In the genomic region with DNA sequence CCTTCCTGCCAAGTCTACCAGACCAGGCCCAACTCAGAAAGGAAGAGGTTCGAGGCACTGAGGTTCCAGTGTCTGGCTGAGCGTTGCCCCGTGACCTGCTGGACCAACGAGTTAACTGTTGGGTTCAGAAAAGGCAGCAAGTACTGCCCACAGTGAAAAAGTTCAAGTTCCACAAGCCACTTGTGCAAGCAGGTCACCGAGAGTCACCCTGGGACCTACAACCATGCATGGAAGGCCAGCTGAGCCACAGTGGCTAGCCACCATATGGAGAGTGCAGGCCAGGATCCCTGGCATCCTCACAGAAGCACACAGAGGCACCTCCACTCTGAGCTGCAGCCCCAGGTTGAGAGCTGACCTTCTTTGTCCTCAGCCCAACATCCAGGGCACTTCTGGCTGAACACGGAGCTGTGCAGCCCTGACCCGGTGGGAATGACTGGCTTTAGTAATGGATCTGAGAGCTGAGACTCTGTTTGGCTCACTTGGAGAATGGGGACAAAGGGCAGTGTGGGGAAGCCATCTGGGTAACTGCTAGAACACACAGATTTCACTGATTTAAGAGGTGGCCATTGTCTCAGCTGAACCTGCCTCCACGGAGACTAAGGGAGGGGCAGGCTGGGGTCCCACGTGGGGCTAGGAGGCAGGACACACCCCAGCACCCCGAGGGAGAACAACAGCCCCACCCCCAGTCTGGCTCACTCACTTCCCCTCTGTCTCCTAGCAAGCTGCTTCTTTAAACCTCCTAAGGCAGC, we compare ENCODE assay signal across 9 mouse cellular contexts. TPM values are rescaled to one million over a fixed set of nuclear protein-coding genes. Genes with fewer than 3 reads are reported as not detected.
DNase-seq lines count a peak whose midpoint lies in the region; ATAC-seq and TF ChIP-seq lines count a peak whose summit lies in the region.
"Had no signal": no experiment of that assay in that cellular context is flagged by ENCODE, and none has a peak within 500 bp of the region (broad histone marks: within the 10 kb centered on the region; RNA-seq: fewer than 3 reads in every experiment).

No protein-coding gene starts in this region.

- 62% methylated on average over 10 of the region's 10 CpGs for WGBS in heart, embryonic 12.5 days
- WGBS in forebrain, embryonic 16.5 days: 39% methylated on average over 10 of the region's 10 CpGs
- 37% methylated on average over 10 of the region's 10 CpGs for WGBS in liver, postnatal 0 days (ENCODE audit: insufficient replicate concordance)

- no peak for DNase-seq in heart, postnatal 4 days
- peak; percentile 48 for DNase-seq in MEL (ENCODE audit: low read depth, low spot score)
- DNase-seq in liver, postnatal 0 days: peak; percentile 49
- DNase-seq in spleen, adult 12 weeks (ENCODE audit: low spot score): peak; percentile 24
- DNase-seq in ovary, postnatal 10 days (ENCODE audit: low spot score): no peak
- no peak for DNase-seq in cerebellum, adult 11-12 months

- TF ChIP-seq RAD21 in MEL (IDR thresholded peaks at IDR 0.05; ENCODE audit: low read depth, low read length): no peak

- TF ChIP-seq CTCF in MEL (IDR thresholded peaks at IDR 0.05 in 2 of 3, conservative IDR thresholded peaks at IDR 0.05 in 1 of 3; ENCODE audit: control insufficient read depth in 1 of 3, insufficient read depth in 1 of 3, low read depth in 2 of 3, low read length in 3 of 3, poor library complexity in 1 of 3, severe bottlenecking in 1 of 3): no peak
- TF ChIP-seq CTCF in liver, postnatal 0 days (IDR thresholded peaks at IDR 0.05; ENCODE audit: low read depth): no peak

- no peak overlapping the region for H3K9ac ChIP-seq in heart, embryonic 12.5 days
- H3K9ac ChIP-seq in MEL (ENCODE audit: control insufficient read depth, low read depth, low read length, poor library complexity, severe bottlenecking): no peak overlapping the region
- no peak overlapping the region for H3K9ac ChIP-seq in forebrain, embryonic 16.5 days (replicated peaks; ENCODE audit: low read depth, low read length)
- H3K9ac ChIP-seq in liver, postnatal 0 days (replicated peaks): no peak overlapping the region
- H3K9ac ChIP-seq: liver, embryonic 14.5 days had no signal

- TF ChIP-seq POLR2A in MEL (IDR thresholded peaks at IDR 0.05; ENCODE audit: control insufficient read depth in 1 of 2, insufficient read depth in 1 of 2, low read depth in 1 of 2, low read length in 2 of 2, poor library complexity in 1 of 2): no peak

- TF ChIP-seq EP300 in MEL (IDR thresholded peaks at IDR 0.05; ENCODE audit: low read depth in 1 of 2, low read length in 2 of 2): no peak
- TF ChIP-seq EP300 in liver, postnatal 0 days (IDR thresholded peaks at IDR 0.05; ENCODE audit: low read depth): no peak

- H3K27ac ChIP-seq in heart, embryonic 12.5 days (ENCODE audit: poor library complexity, severe bottlenecking): no peak overlapping the region
- H3K27ac ChIP-seq in MEL (ENCODE audit: control insufficient read depth, low read depth, low read length): no peak overlapping the region
- peak overlapping the region; percentile 60 for H3K27ac ChIP-seq in forebrain, embryonic 16.5 days (ENCODE audit: low read length)
- H3K27ac ChIP-seq in liver, postnatal 0 days (ENCODE audit: low read depth): no peak overlapping the region
- H3K27ac ChIP-seq: liver, embryonic 14.5 days had no signal

- H3K4me1 ChIP-seq in heart, embryonic 12.5 days (replicated peaks): peaks cover 12% of the 10 kb centered on the region
- H3K4me1 ChIP-seq in MEL (ENCODE audit: control insufficient read depth in 1 of 2, insufficient read depth in 2 of 2, low read length in 2 of 2): peaks cover 0 to 15% of the 10 kb centered on the region in 2 experiments
- H3K4me1 ChIP-seq in forebrain, embryonic 16.5 days (replicated peaks; ENCODE audit: control insufficient read depth, insufficient read depth, low read length): peaks cover 20% of the 10 kb centered on the region
- peaks cover 20% of the 10 kb centered on the region for H3K4me1 ChIP-seq in liver, postnatal 0 days (ENCODE audit: insufficient read depth)

- H3K4me3 ChIP-seq in heart, embryonic 12.5 days: no peak overlapping the region
- H3K4me3 ChIP-seq in MEL (ENCODE audit: control insufficient read depth in 1 of 2, insufficient read depth in 1 of 2, low read depth in 2 of 2, low read length in 2 of 2): no peak overlapping the region
- H3K4me3 ChIP-seq in forebrain, embryonic 16.5 days (replicated peaks; ENCODE audit: low read length): no peak overlapping the region
- H3K4me3 ChIP-seq in liver, postnatal 0 days (ENCODE audit: low read depth, low read length): no peak overlapping the region

- H3K4me2 ChIP-seq in heart, embryonic 12.5 days: no peak overlapping the region
- H3K4me2 ChIP-seq in forebrain, embryonic 16.5 days (ENCODE audit: low read length): no peak overlapping the region
- no peak overlapping the region for H3K4me2 ChIP-seq in liver, postnatal 0 days (ENCODE audit: low read depth, low read length)

- ATAC-seq in heart, embryonic 12.5 days (ENCODE audit: insufficient number of reproducible peaks, low FRiP score): 0 out of 2 replicates have a peak, but pooled peaks have one; percentile 29
- peak; percentile 77 for ATAC-seq in forebrain, embryonic 16.5 days
- peak; percentile 63 for ATAC-seq in liver, postnatal 0 days

- peaks cover 2% of the 10 kb centered on the region; the same call in 1 of the 2 replicates for H3K9me3 ChIP-seq in heart, embryonic 12.5 days (replicated peaks)
- H3K9me3 ChIP-seq in MEL (replicated peaks; ENCODE audit: insufficient read depth, low read length): no peaks in the 10 kb centered on the region
- no peaks in the 10 kb centered on the region for H3K9me3 ChIP-seq in forebrain, embryonic 16.5 days (ENCODE audit: control insufficient read depth, low read length)
- H3K9me3 ChIP-seq in liver, postnatal 0 days (ENCODE audit: low read length): no peaks in the 10 kb centered on the region

- H3K79me2 ChIP-seq in MEL (ENCODE audit: control insufficient read depth, insufficient read depth, low read length, poor library complexity): no peaks in the 10 kb centered on the region

- no peaks in the 10 kb centered on the region for H3K27me3 ChIP-seq in heart, embryonic 12.5 days (replicated peaks)
- H3K27me3 ChIP-seq in MEL (ENCODE audit: control insufficient read depth in 1 of 2, insufficient read depth in 2 of 2, low read length in 2 of 2): no peaks in the 10 kb centered on the region
- no peaks in the 10 kb centered on the region for H3K27me3 ChIP-seq in forebrain, embryonic 16.5 days (replicated peaks; ENCODE audit: control insufficient read depth, insufficient read depth, low read length)
- H3K27me3 ChIP-seq in liver, postnatal 0 days (ENCODE audit: insufficient read depth, low read length): no peaks in the 10 kb centered on the region

- no peaks in the 10 kb centered on the region for H3K36me3 ChIP-seq in heart, embryonic 12.5 days
- H3K36me3 ChIP-seq in MEL (ENCODE audit: control insufficient read depth in 1 of 2, insufficient read depth in 2 of 2, low read length in 2 of 2): peaks cover 0 to 13% of the 10 kb centered on the region in 2 experiments; a peak in 2 of 4 replicates
- no peaks in the 10 kb centered on the region for H3K36me3 ChIP-seq in forebrain, embryonic 16.5 days (ENCODE audit: control insufficient read depth, insufficient read depth)
- H3K36me3 ChIP-seq in liver, postnatal 0 days (replicated peaks; ENCODE audit: insufficient read depth, low read length): no peaks in the 10 kb centered on the region

TF ChIP-seq in MEL, 35 proteins besides CTCF, POLR2A, EP300 and RAD21:
- TF ChIP-seq ZC3H11A (IDR thresholded peaks at IDR 0.05; ENCODE audit: low read depth, low read length) (no peak), BHLHE40 (IDR thresholded peaks at IDR 0.05; ENCODE audit: borderline replicate concordance, low read depth, low read length) (no peak), POLR2AphosphoS5 (IDR thresholded peaks at IDR 0.05; ENCODE audit: borderline replicate concordance, low read depth, low read length) (no peak), ZNF384 (IDR thresholded peaks at IDR 0.05; ENCODE audit: low read depth, low read length) (no peak), MAFK (IDR thresholded peaks at IDR 0.05; ENCODE audit: borderline replicate concordance, low read depth, low read length) (no peak), NELFE (IDR thresholded peaks at IDR 0.05; ENCODE audit: low read depth, low read length) (no peak), GABPA (IDR thresholded peaks at IDR 0.05; ENCODE audit: low read depth, low read length) (no peak), POLR2AphosphoS2 (IDR thresholded peaks at IDR 0.05; ENCODE audit: low read length) (no peak), TBP (IDR thresholded peaks at IDR 0.05; ENCODE audit: low read depth, low read length) (no peak), ZMIZ1 (IDR thresholded peaks at IDR 0.05; ENCODE audit: low read depth, low read length) (no peak), ETS1 (IDR thresholded peaks at IDR 0.05; ENCODE audit: low read depth, low read length) (no peak), JUND (IDR thresholded peaks at IDR 0.05; ENCODE audit: low read depth, low read length) (no peak), ZKSCAN1 (IDR thresholded peaks at IDR 0.05; ENCODE audit: low read depth, low read length) (no peak), E2F4 (IDR thresholded peaks at IDR 0.05; ENCODE audit: borderline replicate concordance, low read depth, low read length) (no peak), USF1 (IDR thresholded peaks at IDR 0.05; ENCODE audit: low read depth, low read length) (no peak), HCFC1 (IDR thresholded peaks at IDR 0.05; ENCODE audit: low read depth, low read length) (no peak), GATA1 (IDR thresholded peaks at IDR 0.05; ENCODE audit: low read depth, low read length) (no peak), SIN3A (IDR thresholded peaks at IDR 0.05; ENCODE audit: low read length) (no peak)

RNA-seq across cellular contexts. Expression of gene Sfxn5, which starts 39.8 kb away (rescaled TPM):
- polyA plus RNA-seq in heart, embryonic 12.5 days (2016; fragmentation: Nextera tagmentation; extraction: Ambion mirVana): 2.9 and 3.9 TPM in 2 replicates
- total RNA-seq in heart, postnatal 4 days (2021): 1 to 10 TPM; 3.0 to 3.6 TPM
- total RNA-seq in MEL (2012; rRNA removed): 1.8 and 2.0 TPM in 2 replicates
- 1 to 10 TPM in 1 of 2 experiments, not detected in 1; 3.0 TPM for polyA plus RNA-seq in MEL (2012; ENCODE audit: insufficient read depth in 1 of 2, insufficient read length in 2 of 2, low read depth in 1 of 2, low replicate concordance in 2 of 2, missing spikeins in 1 of 2)
- 23.1 and 27.1 TPM in 2 replicates for polyA plus RNA-seq in forebrain, embryonic 16.5 days (2015; fragmentation: Nextera tagmentation; extraction: Ambion mirVana)
- 3.1 and 3.3 TPM in 2 replicates for polyA plus RNA-seq in liver, postnatal 0 days (2015; fragmentation: Nextera tagmentation; extraction: Ambion mirVana)

Comparison
In these comparisons a context has a peak if more than half of its experiments do, and no peak if none do; other contexts are left out.
1. DNase-seq: peak in MEL (single experiment), liver, postnatal 0 days (single experiment) and spleen, adult 12 weeks (single experiment); none in heart, postnatal 4 days (single experiment), ovary, postnatal 10 days (single experiment) and cerebellum, adult 11-12 months (single experiment).
2. Peak in every context shown above with its lines, with median percentiles within 50 percentile points of each other: ATAC-seq.